Mouse (Mus musculus) thymus, adult 2 months (tissue): Measurements from ENCODE around the gene Epb41.

Experiments
- CTCF ChIP-seq: fragments of 200-500 bp; IDR thresholded peaks from 2 replicates; pipeline ENCODE4 v1.5.1; 2012; ENCODE audit warnings: mild to moderate bottlenecking, control low read depth, low read length, moderate library complexity, borderline replicate concordance; ENCODE audit not compliant: control insufficient read depth, poor library complexity, insufficient read depth; ENCODE audit errors: extremely low read depth
- POLR2A ChIP-seq: fragments of 200-500 bp; IDR thresholded peaks from 2 replicates; pipeline ENCODE4 v1.6.1; 2012; ENCODE audit warnings: mild to moderate bottlenecking, low read length, control low read depth, moderate library complexity; ENCODE audit not compliant: control insufficient read depth, poor library complexity, insufficient read depth; ENCODE audit errors: extremely low read depth

DNA sequence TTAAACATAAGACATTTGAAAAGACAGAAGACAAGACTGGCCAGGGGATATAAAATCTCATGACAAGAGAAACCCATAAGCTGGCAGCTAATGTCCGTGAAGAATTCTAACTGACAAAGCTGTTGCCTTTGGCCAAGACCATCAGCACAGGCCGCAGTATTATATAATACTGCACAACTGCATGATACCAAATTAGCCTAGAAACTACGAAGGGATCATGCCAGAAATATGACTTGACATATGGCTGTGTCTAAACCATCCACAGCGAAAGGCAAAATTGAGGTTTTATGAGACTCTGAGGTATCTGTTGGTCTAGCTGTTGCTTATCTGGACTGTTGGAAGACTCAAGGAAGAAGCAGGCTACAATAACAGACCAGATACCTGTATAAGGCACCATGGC is 134.3 kb downstream of the Epb41 start:
- TF ChIP-seq CTCF (no peak), POLR2A (no peak)
